14 mouse cellular contexts compared by ENCODE assay signal in genomic region chr12:43962551-43963120, GRCm38 (mm10).
DNase-seq lines count a peak whose midpoint lies in the region; ATAC-seq and TF ChIP-seq lines count a peak whose summit lies in the region.
"Had no signal": no experiment of that assay in that cellular context is flagged by ENCODE, and none has a peak within 500 bp of the region (broad histone marks: within the 10 kb centered on the region; RNA-seq: fewer than 3 reads in every experiment).

No protein-coding gene starts in this region.

- no peaks in the 10 kb centered on the region for H3K27me3 ChIP-seq in kidney, adult 2 months (replicated peaks; ENCODE audit: control insufficient read depth, insufficient read depth, low read length)
- H3K27me3 ChIP-seq in heart, embryonic 12.5 days (replicated peaks) = no peaks in the 10 kb centered on the region
- H3K27me3 ChIP-seq: heart, embryonic 15.5 days; limb, embryonic 15.5 days; neural tube, embryonic 15.5 days had no signal

- H3K36me3 ChIP-seq in kidney, adult 2 months (ENCODE audit: control insufficient read depth, insufficient read depth, low read length) = no peaks in the 10 kb centered on the region
- H3K36me3 ChIP-seq in heart, embryonic 12.5 days = no peaks in the 10 kb centered on the region
- H3K36me3 ChIP-seq: heart, embryonic 15.5 days; limb, embryonic 15.5 days; neural tube, embryonic 15.5 days had no signal

- H3K9me3 ChIP-seq in heart, embryonic 12.5 days (replicated peaks) = no peaks in the 10 kb centered on the region
- H3K9me3 ChIP-seq: heart, embryonic 15.5 days; limb, embryonic 15.5 days; neural tube, embryonic 15.5 days had no signal

- peak; percentile 51 for DNase-seq in kidney, adult 2 months
- DNase-seq in kidney, postnatal 10 days = no peak
- peak; percentile 27 for DNase-seq in brain, embryonic 14.5 days (ENCODE audit: low read depth)
- DNase-seq in cerebellum, adult 18-20 months = peak; percentile 82 to 83
- peak; percentile 53 to 74 for DNase-seq in layer of hippocampus, postnatal 14 days (ENCODE audit: low spot score in 2 of 2)
- DNase-seq: adrenal gland, postnatal 25 days; gastrocnemius, adult 2 months had no signal

- WGBS in kidney, adult 2 months = 69% methylated on average over 6 of the region's 6 CpGs
- WGBS in heart, embryonic 12.5 days = 76% methylated on average over 6 of the region's 6 CpGs

- TF ChIP-seq CTCF in kidney, adult 2 months (conservative IDR thresholded peaks at IDR 0.05; ENCODE audit: insufficient read depth, insufficient read length, low read depth, low read length) = no peak
- no peak for TF ChIP-seq CTCF in brain, embryonic 14.5 days (IDR thresholded peaks at IDR 0.05; ENCODE audit: borderline replicate concordance, extremely low read depth, insufficient read depth, insufficient read length)

- H3K9ac ChIP-seq in heart, embryonic 12.5 days = no peak overlapping the region
- H3K9ac ChIP-seq: heart, embryonic 15.5 days; limb, embryonic 15.5 days; neural tube, embryonic 15.5 days had no signal

- H3K4me1 ChIP-seq in kidney, adult 2 months (ENCODE audit: control insufficient read depth, insufficient read depth, low read length) = no peaks in the 10 kb centered on the region
- no peaks in the 10 kb centered on the region for H3K4me1 ChIP-seq in heart, embryonic 12.5 days (replicated peaks)
- H3K4me1 ChIP-seq: heart, embryonic 15.5 days; limb, embryonic 15.5 days; neural tube, embryonic 15.5 days had no signal

- TF ChIP-seq POLR2A in kidney, adult 2 months (IDR thresholded peaks at IDR 0.05; ENCODE audit: low read depth, low read length) = no peak
- TF ChIP-seq POLR2A in brain, embryonic 14.5 days (IDR thresholded peaks at IDR 0.05; ENCODE audit: borderline replicate concordance, extremely low read depth, insufficient read depth, insufficient read length, poor library complexity, severe bottlenecking) = no peak

- H3K4me3 ChIP-seq in kidney, adult 2 months (ENCODE audit: insufficient read depth, low read depth, low read length) = no peak overlapping the region
- no peak overlapping the region for H3K4me3 ChIP-seq in heart, embryonic 12.5 days
- H3K4me3 ChIP-seq: gastrocnemius, adult 2 months; heart, embryonic 15.5 days; limb, embryonic 15.5 days; neural tube, embryonic 15.5 days had no signal

- H3K4me2 ChIP-seq in heart, embryonic 12.5 days = no peak overlapping the region
- H3K4me2 ChIP-seq: heart, embryonic 15.5 days; limb, embryonic 15.5 days; neural tube, embryonic 15.5 days had no signal

- H3K27ac ChIP-seq in kidney, adult 2 months (ENCODE audit: insufficient read depth, low read depth, low read length) = no peak overlapping the region
- no peak overlapping the region for H3K27ac ChIP-seq in heart, embryonic 12.5 days (ENCODE audit: poor library complexity, severe bottlenecking)
- H3K27ac ChIP-seq: gastrocnemius, adult 2 months; heart, embryonic 15.5 days; limb, embryonic 15.5 days; neural tube, embryonic 15.5 days had no signal

- ATAC-seq in erythroid progenitor cell, adult 5-6 weeks (replicated peaks; ENCODE audit: low FRiP score, poor library complexity, severe bottlenecking) = no peak
- ATAC-seq in heart, embryonic 12.5 days (ENCODE audit: insufficient number of reproducible peaks, low FRiP score) = no peak
- ATAC-seq: inflammation-experienced regulatory T-cells, adult 6 months; midbrain, embryonic 16.5 days had no signal
